ENCODE assay signal across 9 mouse cellular contexts in genomic region chr19:44692816-44693215, GRCm38 (mm10).
DNase-seq lines count a peak whose midpoint lies in the region; ATAC-seq and TF ChIP-seq lines count a peak whose summit lies in the region.
"Had no signal": no experiment of that assay in that cellular context is flagged by ENCODE, and none has a peak within 500 bp of the region (broad histone marks: within the 10 kb centered on the region; RNA-seq: fewer than 3 reads in every experiment).

No protein-coding gene starts in this region.

- H3K9ac ChIP-seq in stomach, embryonic 15.5 days = no peak overlapping the region
- no peak overlapping the region for H3K9ac ChIP-seq in stomach, postnatal 0 days (ENCODE audit: low read length)
- no peak overlapping the region for H3K9ac ChIP-seq in limb, embryonic 12.5 days (replicated peaks)

- no peak for ATAC-seq in stomach, embryonic 15.5 days (ENCODE audit: insufficient read depth, low FRiP score, low read depth)
- ATAC-seq in stomach, postnatal 0 days (ENCODE audit: low FRiP score, low TSS enrichment) = no peak
- ATAC-seq in limb, embryonic 12.5 days (ENCODE audit: insufficient number of reproducible peaks, insufficient read depth, low FRiP score, low TSS enrichment, low read depth) = no peak
- ATAC-seq in erythroid progenitor cell, adult 5-6 weeks (replicated peaks; ENCODE audit: low FRiP score, poor library complexity, severe bottlenecking) = no peak

- DNase-seq in heart, embryonic 10.5 days (ENCODE audit: low spot score) = no peak
- DNase-seq in heart, postnatal 10 days = no peak
- no peak for DNase-seq in stomach, postnatal 0 days (ENCODE audit: low spot score)
- no peak for DNase-seq in right cerebral cortex, adult 18-20 months
- no peak for DNase-seq in cerebellum, adult 11-12 months
- DNase-seq: cerebellum, adult 9-11 months had no signal

- 1% methylated on average over 16 of the region's 16 CpGs for WGBS in heart, embryonic 10.5 days
- 4% methylated on average over 16 of the region's 16 CpGs for WGBS in stomach, embryonic 15.5 days
- 3% methylated on average over 16 of the region's 16 CpGs for WGBS in stomach, postnatal 0 days
- WGBS in limb, embryonic 12.5 days = under 1% methylated on average over 16 of the region's 16 CpGs

- H3K9me3 ChIP-seq in heart, embryonic 10.5 days = no peaks in the 10 kb centered on the region
- no peaks in the 10 kb centered on the region for H3K9me3 ChIP-seq in stomach, embryonic 15.5 days
- no peaks in the 10 kb centered on the region for H3K9me3 ChIP-seq in stomach, postnatal 0 days (ENCODE audit: control insufficient read depth, low read length)
- no peaks in the 10 kb centered on the region for H3K9me3 ChIP-seq in limb, embryonic 12.5 days

- TF ChIP-seq CTCF in stomach, postnatal 0 days (IDR thresholded peaks at IDR 0.05; ENCODE audit: low read depth) = no peak

- H3K36me3 ChIP-seq in heart, embryonic 10.5 days = no peaks in the 10 kb centered on the region
- H3K36me3 ChIP-seq in stomach, embryonic 15.5 days = no peaks in the 10 kb centered on the region
- H3K36me3 ChIP-seq in stomach, postnatal 0 days (ENCODE audit: control insufficient read depth, insufficient read depth, low read length) = no peaks in the 10 kb centered on the region
- H3K36me3 ChIP-seq in limb, embryonic 12.5 days = no peaks in the 10 kb centered on the region

- peak overlapping the region; percentile 25; the same call in 1 of the 2 replicates for H3K4me2 ChIP-seq in stomach, embryonic 15.5 days
- no peak overlapping the region for H3K4me2 ChIP-seq in stomach, postnatal 0 days (replicated peaks; ENCODE audit: low read depth)
- H3K4me2 ChIP-seq in limb, embryonic 12.5 days = peak overlapping the region; percentile 51

- TF ChIP-seq EP300 in stomach, postnatal 0 days (optimal IDR thresholded peaks at IDR 0.05) = no peak

- H3K4me3 ChIP-seq in heart, embryonic 10.5 days = peak overlapping the region; percentile 31
- H3K4me3 ChIP-seq in stomach, embryonic 15.5 days (replicated peaks) = no peak overlapping the region
- H3K4me3 ChIP-seq in stomach, postnatal 0 days (ENCODE audit: low read depth, low read length) = no peak overlapping the region
- peak overlapping the region; percentile 20 for H3K4me3 ChIP-seq in limb, embryonic 12.5 days (replicated peaks)

- peaks cover 6% of the 10 kb centered on the region for H3K4me1 ChIP-seq in heart, embryonic 10.5 days
- no peaks in the 10 kb centered on the region for H3K4me1 ChIP-seq in stomach, embryonic 15.5 days
- H3K4me1 ChIP-seq in stomach, postnatal 0 days (replicated peaks; ENCODE audit: control insufficient read depth, insufficient read depth) = no peaks in the 10 kb centered on the region
- peaks cover 6% of the 10 kb centered on the region; the same call in 1 of the 2 replicates for H3K4me1 ChIP-seq in limb, embryonic 12.5 days (replicated peaks)

- H3K27ac ChIP-seq in heart, embryonic 10.5 days = no peak overlapping the region
- no peak overlapping the region for H3K27ac ChIP-seq in stomach, embryonic 15.5 days
- no peak overlapping the region for H3K27ac ChIP-seq in stomach, postnatal 0 days (replicated peaks)
- no peak overlapping the region for H3K27ac ChIP-seq in limb, embryonic 12.5 days

- intact Hi-C loops in heart, postnatal 10 days (cut with DNase I) = no loop called here

- H3K27me3 ChIP-seq in heart, embryonic 10.5 days (ENCODE audit: insufficient read depth, poor library complexity, severe bottlenecking) = peaks cover 92% of the 10 kb centered on the region
- peaks cover 67% of the 10 kb centered on the region for H3K27me3 ChIP-seq in stomach, embryonic 15.5 days (replicated peaks)
- H3K27me3 ChIP-seq in stomach, postnatal 0 days (ENCODE audit: control insufficient read depth, insufficient read depth, low read length) = no peaks in the 10 kb centered on the region
- H3K27me3 ChIP-seq in limb, embryonic 12.5 days = peaks cover 94% of the 10 kb centered on the region

Comparison
In these comparisons a context has a peak if more than half of its experiments do, and no peak if none do; other contexts are left out.
1. H3K4me3 ChIP-seq: peak in heart, embryonic 10.5 days (single experiment) and limb, embryonic 12.5 days (single experiment); none in stomach, embryonic 15.5 days (single experiment) and stomach, postnatal 0 days (single experiment).